Mouse (Mus musculus) small intestine, adult 2 months (tissue): Measurements from ENCODE around the gene Dync1i1.

Experiments used
- CTCF ChIP-seq: fragments of 200-500 bp; IDR thresholded peaks from 2 replicates; pipeline ENCODE4 v1.5.1; 2012; ENCODE audit warnings: low read depth, mild to moderate bottlenecking, control low read depth, inconsistent platforms, low read length, moderate library complexity, mixed read lengths; ENCODE audit not compliant: insufficient replicate concordance, insufficient read length; ENCODE audit errors: extremely low read depth
- POLR2A ChIP-seq: fragments of 200-500 bp; IDR thresholded peaks from 2 replicates; pipeline ENCODE4 v1.6.1; 2012; ENCODE audit warnings: low read depth, mild to moderate bottlenecking, control low read depth, inconsistent platforms, low read length, moderate library complexity

- TF ChIP-seq POLR2A (no peak), CTCF (no peak)
Measured at GRCm38 (mm10) chr6:5889341-5889740, 163.9 kb downstream of the Dync1i1 start.
